Mouse (Mus musculus) hindbrain, embryonic 15.5 days (tissue): ENCODE measurements around the gene Ccdc149. TPM values are rescaled to one million over a fixed set of nuclear protein-coding genes. Genes with fewer than 3 reads are reported as not detected.

Experiments
- ATAC-seq: fragments of 200-750 bp; cut with Nextera tagmentation; 2 replicates; pipeline ENCODE4 v1.8.0; 2017; ENCODE audit warnings: low read depth, moderate number of reproducible peaks, moderate TSS enrichment; ENCODE audit not compliant: low FRiP score
- H3K27ac ChIP-seq: fragments of 300-500 bp; sonication (generic); replicated peaks from 2 replicates; pipeline ENCODE4 v1.5.1; 2015; ENCODE audit warnings: mild to moderate bottlenecking, inconsistent platforms
- H3K27me3 ChIP-seq: fragments of 300-500 bp; sonication (generic); 2 replicates; pipeline ENCODE4 v1.6.1; 2015; ENCODE audit warnings: control low read depth, inconsistent platforms
- H3K36me3 ChIP-seq: fragments of 300-500 bp; sonication (generic); 2 replicates; pipeline ENCODE4 v1.6.1; 2015; ENCODE audit warnings: control low read depth, inconsistent platforms
- H3K4me1 ChIP-seq: fragments of 300-500 bp; sonication (generic); replicated peaks from 2 replicates; pipeline ENCODE4 v1.6.1; 2015; ENCODE audit warnings: control low read depth, inconsistent platforms
- H3K4me2 ChIP-seq: fragments of 300-500 bp; sonication (generic); 2 replicates; pipeline ENCODE4 v1.6.1; 2015; ENCODE audit warnings: moderate library complexity, mild to moderate bottlenecking, inconsistent platforms
- H3K4me3 ChIP-seq: fragments of 300-500 bp; sonication (generic); 2 replicates; pipeline ENCODE4 v1.5.1; 2015; ENCODE audit warnings: mild to moderate bottlenecking, inconsistent platforms
- H3K9ac ChIP-seq: fragments of 300-500 bp; sonication (generic); 2 replicates; pipeline ENCODE4 v1.6.1; 2015; ENCODE audit warnings: inconsistent platforms
- H3K9me3 ChIP-seq: fragments of 300-500 bp; sonication (generic); 2 replicates; pipeline ENCODE4 v1.6.1; 2016; ENCODE audit warnings: control low read depth, inconsistent platforms
- WGBS: fragments of 180-500 bp; shearing (Covaris S2); methylation state at CpG from one replicate; pipeline ENCODE4 v1.1.7; 2015; 5-methylcytosine and 5-hydroxymethylcytosine counted together
- polyA plus RNA-seq: library from polyadenylated mRNA; unstranded; fragments of >200 nt; fragmentation: Nextera tagmentation; extraction: Ambion mirVana; gene quantifications from 2 replicates; pipeline ENCODE4 v1.2.1, GENCODE M21; 2015

The Ccdc149 gene
- polyA plus RNA-seq, 1 experiment from 2014 or later: 14.3 TPM

- Histone ChIP-seq H3K27me3 (no peaks in the 10 kb centered on the region), H3K4me1 (no peaks in the 10 kb centered on the region), H3K4me2 (no peak overlapping the region), H3K9me3 (no peaks in the 10 kb centered on the region), H3K4me3 (no peak overlapping the region), H3K36me3 (no peaks in the 10 kb centered on the region), H3K9ac (no peak overlapping the region), H3K27ac (no peak overlapping the region)
- WGBS: 89% methylated on average over 5 of the region's 5 CpGs
- ATAC-seq: no peak
These were observed 118.6 kb downstream of the Ccdc149 start for GRCm38 (mm10) chr5:52352730-52353129.

DNA sequence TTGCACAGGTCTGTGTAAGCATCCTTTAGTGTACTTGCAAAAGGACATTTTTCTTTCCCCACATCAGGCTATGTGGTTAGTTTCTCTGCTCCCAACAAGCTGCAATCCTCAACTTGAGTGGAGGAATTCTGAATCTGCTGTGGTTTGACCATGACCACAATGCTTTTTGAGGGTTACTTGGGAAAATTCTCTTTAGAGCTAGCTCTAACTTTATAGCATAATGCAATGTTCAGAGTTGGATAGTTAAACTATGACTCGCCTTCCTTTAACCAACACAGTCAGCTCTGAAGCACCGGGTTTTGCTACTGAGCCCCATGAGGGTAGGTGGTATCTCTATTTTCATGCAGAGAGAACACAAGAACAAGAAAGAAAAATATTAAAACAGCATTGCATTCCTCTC is 119.8 kb downstream of the Ccdc149 start:
- H3K9ac ChIP-seq: no peak overlapping the region
- 93% methylated on average over 2 of the region's 2 CpGs for WGBS
- H3K36me3 ChIP-seq: no peaks in the 10 kb centered on the region
- H3K4me2 ChIP-seq: no peak overlapping the region
- H3K27ac ChIP-seq: no peak overlapping the region
- no peak for ATAC-seq
- no peaks in the 10 kb centered on the region for H3K4me1 ChIP-seq
- H3K4me3 ChIP-seq: no peak overlapping the region
- H3K27me3 ChIP-seq: no peaks in the 10 kb centered on the region
- no peaks in the 10 kb centered on the region for H3K9me3 ChIP-seq

DNA sequence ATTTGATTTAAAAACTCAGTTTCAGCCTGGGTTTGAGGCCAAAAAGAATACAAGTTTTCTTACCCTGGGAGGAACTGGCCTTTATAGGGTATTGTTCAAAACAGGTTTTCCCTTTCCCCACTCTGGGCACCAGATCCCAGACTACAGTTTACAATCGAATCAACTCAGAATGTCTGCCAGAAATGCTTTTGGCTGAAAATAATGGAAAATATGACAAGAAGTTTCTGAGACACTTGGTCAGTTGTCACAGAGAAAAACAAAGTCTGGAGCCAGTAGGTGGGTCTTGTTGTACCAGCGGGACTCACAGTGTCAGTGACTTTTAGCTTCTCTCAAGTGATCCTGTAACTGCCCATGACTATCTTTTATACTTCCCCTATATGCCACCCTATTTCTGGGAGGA is 120.9 kb downstream of the Ccdc149 start:
- no peak overlapping the region for H3K27ac ChIP-seq
- H3K4me1 ChIP-seq: no peaks in the 10 kb centered on the region
- no peak overlapping the region for H3K4me3 ChIP-seq
- H3K27me3 ChIP-seq: no peaks in the 10 kb centered on the region
- no peaks in the 10 kb centered on the region for H3K9me3 ChIP-seq
- no peak overlapping the region for H3K4me2 ChIP-seq
- H3K36me3 ChIP-seq: no peaks in the 10 kb centered on the region
- WGBS: 95% methylated on average over 2 of the region's 2 CpGs
- H3K9ac ChIP-seq: no peak overlapping the region
- ATAC-seq: no peak

DNA sequence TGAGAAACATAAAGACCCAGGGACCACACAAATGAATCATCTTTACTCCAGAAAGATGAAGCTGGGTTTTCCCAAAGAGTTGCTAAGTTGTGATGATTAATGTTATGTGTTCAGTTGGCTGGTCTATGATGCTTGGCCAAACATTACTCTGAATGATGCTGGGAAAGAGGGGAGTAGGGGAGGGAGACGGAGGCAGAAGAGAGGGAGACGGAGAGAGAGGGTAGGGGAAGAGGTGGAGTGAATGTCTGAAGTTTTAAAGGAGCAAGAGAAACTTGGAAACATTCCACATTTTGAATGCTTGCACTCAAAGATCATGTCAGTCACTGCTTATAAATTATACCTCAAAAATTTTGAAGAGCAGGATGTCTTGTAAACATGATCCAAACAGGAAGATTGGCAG is 124.4 kb downstream of the Ccdc149 start:
- Histone ChIP-seq H3K27me3 (no peaks in the 10 kb centered on the region), H3K9me3 (no peaks in the 10 kb centered on the region), H3K4me2 (no peak overlapping the region), H3K4me3 (no peak overlapping the region), H3K36me3 (no peaks in the 10 kb centered on the region), H3K27ac (no peak overlapping the region), H3K9ac (no peak overlapping the region), H3K4me1 (no peaks in the 10 kb centered on the region)
- WGBS: 73% methylated on average over 2 of the region's 2 CpGs
- no peak for ATAC-seq

- no peak overlapping the region for H3K9ac ChIP-seq
- H3K4me1 ChIP-seq: no peaks in the 10 kb centered on the region
- no peaks in the 10 kb centered on the region for H3K36me3 ChIP-seq
- 87% methylated on average over 2 of the region's 2 CpGs for WGBS
- no peak overlapping the region for H3K4me3 ChIP-seq
- no peak for ATAC-seq
- H3K4me2 ChIP-seq: no peak overlapping the region
- no peak overlapping the region for H3K27ac ChIP-seq
- H3K27me3 ChIP-seq: no peaks in the 10 kb centered on the region
- no peaks in the 10 kb centered on the region for H3K9me3 ChIP-seq
These were observed 132.2 kb downstream of the Ccdc149 start for GRCm38 (mm10) chr5:52339134-52339533.

GRCm38 (mm10) chr5:52335590-52335989 is 135.7 kb downstream of the Ccdc149 start:
- no peaks in the 10 kb centered on the region for H3K27me3 ChIP-seq
- ATAC-seq: no peak

GRCm38 (mm10) chr5:52332120-52332519 is 139.2 kb downstream of the Ccdc149 start:
- no peak for ATAC-seq
- no peak overlapping the region for H3K9ac ChIP-seq
- no peaks in the 10 kb centered on the region for H3K36me3 ChIP-seq
- H3K4me1 ChIP-seq: no peaks in the 10 kb centered on the region; the same call in 1 of the 2 replicates
- H3K9me3 ChIP-seq: no peaks in the 10 kb centered on the region
- WGBS: 7% methylated on average over 8 of the region's 8 CpGs
- no peaks in the 10 kb centered on the region for H3K27me3 ChIP-seq
- H3K4me3 ChIP-seq: no peak overlapping the region
- H3K27ac ChIP-seq: no peak overlapping the region
- no peak overlapping the region for H3K4me2 ChIP-seq

More at GRCm38 (mm10) chr5:52335590-52335989, 135.7 kb downstream of the Ccdc149 start:
- Histone ChIP-seq H3K4me3 (no peak overlapping the region), H3K27ac (no peak overlapping the region), H3K9me3 (no peaks in the 10 kb centered on the region), H3K36me3 (no peaks in the 10 kb centered on the region), H3K4me1 (no peaks in the 10 kb centered on the region; the same call in 1 of the 2 replicates), H3K9ac (no peak overlapping the region), H3K4me2 (no peak overlapping the region)
- 79% methylated on average over 3 of the region's 3 CpGs for WGBS

Other genes with a start within 250 kb of the Ccdc149 start
- 3.1 and 3.6 TPM in 2 replicates for gene Sod3, start 107.7 kb downstream of the Ccdc149 start, polyA plus RNA-seq
- 5.2 and 5.7 TPM in 2 replicates for gene Lgi2, start 94.9 kb upstream of the Ccdc149 start, polyA plus RNA-seq
- 6.8 and 7.4 TPM in 2 replicates for gene Sepsecs, start 198.2 kb upstream of the Ccdc149 start, polyA plus RNA-seq